Mouse (Mus musculus): ENCODE results near the gene Map4.

Gene Map4

GRCm38 (mm10) chr9:110124008-110124540, 192.8 kb downstream of the Map4 start:
- peak; percentile 9 for DNase-seq (ENCODE audit: low read depth, low spot score)

GRCm38 (mm10) chr9:110130896-110131524, 199.8 kb downstream of the Map4 start:
- peak; percentile 34 for DNase-seq (ENCODE audit: low read depth, low spot score)

- peak; percentile 98 for DNase-seq (ENCODE audit: low read depth, low spot score)
Measured at GRCm38 (mm10) chr9:110131525-110132197, 200.4 kb downstream of the Map4 start.

GRCm38 (mm10) chr9:110132201-110132605, 200.9 kb downstream of the Map4 start:
- peak; percentile 45 for DNase-seq (ENCODE audit: low read depth, low spot score)

- DNase-seq (ENCODE audit: low read depth, low spot score): no peak
Measured at GRCm38 (mm10) chr9:110132921-110133320, 201.7 kb downstream of the Map4 start.

Data from 3T3-L1 (cell line).